Mouse (Mus musculus): ENCODE results near the gene Sp3. TPM values are rescaled to one million over a fixed set of nuclear protein-coding genes. Genes with fewer than 3 reads are reported as not detected.
A peak's percentile ranks its signal among the peaks of the same experiment; 100 is the strongest.

Sp3 gene
- polyA plus RNA-seq, 1 experiment from 2014 or later: 50.8 TPM

DNA sequence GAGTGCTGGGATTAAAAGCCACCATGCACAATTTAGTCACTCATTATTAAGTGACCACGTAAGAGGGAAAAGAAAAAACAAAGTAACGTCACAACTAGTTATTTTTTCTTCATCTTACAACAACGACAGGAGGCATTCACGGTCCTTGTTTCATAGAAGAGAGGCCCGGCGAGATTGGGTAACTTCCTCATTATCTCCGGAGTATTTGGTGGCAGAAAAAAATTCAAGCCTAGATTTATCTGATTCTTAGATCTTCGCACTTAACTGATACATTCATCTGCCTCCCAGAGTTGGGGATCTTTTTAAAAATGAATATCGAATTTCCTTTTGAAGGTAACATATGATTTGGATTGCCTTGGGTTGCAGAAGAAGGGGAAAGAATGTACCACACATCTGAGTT lies 27.2 kb upstream of the Sp3 start:
- Histone ChIP-seq H3K4me2 (ENCODE audit: low read depth, low read length) (no peak overlapping the region), H3K27ac (ENCODE audit: low read length) (no peak overlapping the region), H3K27me3 (ENCODE audit: control insufficient read depth, insufficient read depth, low read length) (no peaks in the 10 kb centered on the region), H3K4me1 (ENCODE audit: control insufficient read depth, insufficient read depth, low read length) (peaks cover 19% of the 10 kb centered on the region), H3K4me3 (replicated peaks; ENCODE audit: low read length) (no peak overlapping the region), H3K9ac (ENCODE audit: low read length) (no peak overlapping the region), H3K9me3 (replicated peaks; ENCODE audit: control insufficient read depth, low read length) (peaks cover 10% of the 10 kb centered on the region), H3K36me3 (ENCODE audit: control insufficient read depth, insufficient read depth, low read length) (no peaks in the 10 kb centered on the region)
- WGBS: 89% methylated on average over 9 of the region's 9 CpGs
- no peak for ATAC-seq (ENCODE audit: insufficient read depth, low FRiP score)

DNA sequence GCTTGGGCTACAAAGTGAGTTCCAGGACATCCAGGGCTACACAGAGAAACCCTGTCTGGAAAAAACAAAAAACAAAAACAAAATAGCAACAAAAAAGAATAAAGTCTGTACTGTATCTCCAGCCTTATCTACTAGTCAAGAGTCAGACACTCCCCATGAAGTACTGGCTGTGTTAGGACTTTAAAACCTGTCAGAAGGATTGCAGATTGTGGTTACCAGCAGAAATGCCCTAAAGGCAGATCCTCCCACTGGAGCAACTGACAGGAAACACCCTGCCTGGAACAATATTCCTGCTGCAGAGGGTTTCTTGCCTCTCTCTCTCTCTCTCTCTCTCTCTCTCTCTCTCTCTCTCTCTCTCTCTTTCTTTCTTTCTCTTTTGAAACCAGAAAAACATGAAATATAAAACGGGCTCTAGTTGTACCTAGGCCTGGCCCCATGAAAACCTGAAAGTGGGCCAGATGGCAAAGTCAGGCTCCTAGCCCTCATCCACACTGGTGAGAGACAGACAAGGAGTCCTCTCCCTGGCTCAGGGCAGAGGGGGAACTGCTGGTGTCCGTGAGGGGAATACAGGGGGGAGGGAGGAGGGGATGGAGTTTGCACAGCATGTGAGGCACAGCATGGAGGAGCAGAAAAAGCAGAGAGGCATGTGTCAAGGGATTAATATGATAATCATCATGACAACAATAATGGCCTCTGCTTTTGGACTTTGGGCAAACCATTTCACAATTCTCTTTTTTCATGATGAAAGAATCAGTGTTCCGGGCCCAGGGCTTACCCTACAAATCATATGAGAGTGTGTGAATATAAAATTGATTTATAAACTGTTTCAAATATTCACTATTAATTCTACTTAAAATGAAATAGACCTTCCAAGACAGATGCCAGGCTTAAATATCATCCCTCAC lies 25.6 kb upstream of the Sp3 start:
- peak overlapping the region; percentile 93 for H3K27ac ChIP-seq (ENCODE audit: low read length)

DNA sequence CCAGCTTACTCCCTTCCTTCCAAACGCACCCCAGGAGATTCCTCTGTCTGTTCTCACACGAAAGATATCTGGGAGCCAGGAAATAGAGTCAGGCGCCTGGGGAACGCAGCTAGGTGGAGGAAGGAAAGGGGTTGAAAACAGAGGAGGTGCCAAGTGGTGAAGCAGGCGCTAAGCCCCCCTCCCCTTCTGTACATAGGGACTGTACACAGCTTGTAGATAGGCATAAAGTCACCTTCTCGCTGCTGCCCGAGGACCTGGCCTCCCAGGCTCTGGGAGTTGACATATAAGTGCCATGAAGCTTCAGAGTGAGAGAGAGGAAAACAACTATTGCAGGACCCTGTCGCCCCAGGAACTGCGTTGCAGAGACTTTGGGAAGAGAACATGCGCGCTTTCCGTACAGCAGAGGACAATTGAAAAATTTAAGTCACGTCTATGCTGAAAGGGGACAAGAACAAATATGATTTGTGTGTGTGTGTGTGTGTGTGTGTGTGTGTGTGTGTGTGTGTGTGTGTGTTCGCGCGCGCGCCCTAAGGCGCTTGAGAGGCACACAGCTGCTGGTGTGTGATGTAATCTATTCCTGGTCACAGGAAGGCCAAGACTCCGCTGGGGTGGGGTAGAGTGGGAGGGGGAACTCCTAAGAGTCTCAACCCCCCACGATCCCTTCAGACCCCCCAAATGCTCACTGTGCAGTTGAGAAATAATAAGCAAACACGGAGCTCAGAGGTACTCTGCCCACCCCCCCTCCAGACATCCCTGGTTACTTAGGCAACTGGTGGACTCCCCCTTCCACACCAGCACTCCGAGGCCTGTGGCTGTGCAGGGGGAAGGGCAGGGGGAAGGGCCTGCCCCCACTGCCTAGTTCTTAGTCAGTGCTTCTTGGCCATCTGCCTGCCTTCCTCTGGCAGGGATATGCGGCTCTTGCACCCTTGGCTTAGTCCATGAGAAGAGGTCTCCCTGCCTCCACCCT lies 23.8 kb upstream of the Sp3 start:
- Histone ChIP-seq H3K4me1 (ENCODE audit: control insufficient read depth, insufficient read depth, low read length) (peaks cover 19% of the 10 kb centered on the region), H3K4me3 (replicated peaks; ENCODE audit: low read length) (peak overlapping the region; percentile 24), H3K27ac (ENCODE audit: low read length) (peak overlapping the region; percentile 93), H3K9me3 (replicated peaks; ENCODE audit: control insufficient read depth, low read length) (0 out of 2 replicates have a peak, but pooled peaks cover 2% of the 10 kb centered on the region), H3K4me2 (ENCODE audit: low read depth, low read length) (peak overlapping the region; percentile 53), H3K27me3 (ENCODE audit: control insufficient read depth, insufficient read depth, low read length) (no peaks in the 10 kb centered on the region), H3K36me3 (ENCODE audit: control insufficient read depth, insufficient read depth, low read length) (no peaks in the 10 kb centered on the region), H3K9ac (ENCODE audit: low read length) (peak overlapping the region; percentile 76)
- peak; percentile 94 for ATAC-seq (ENCODE audit: insufficient read depth, low FRiP score)
- 10% methylated on average over 24 of the region's 24 CpGs for whole genome bisulfite sequencing

More for the DNA sequence above, 25.6 kb upstream of the Sp3 start:
- H3K27me3 ChIP-seq (ENCODE audit: control insufficient read depth, insufficient read depth, low read length): no peaks in the 10 kb centered on the region
- no peak for ATAC-seq (ENCODE audit: insufficient read depth, low FRiP score)
- H3K9me3 ChIP-seq (replicated peaks; ENCODE audit: control insufficient read depth, low read length): peaks cover 6% of the 10 kb centered on the region
- peaks cover 19% of the 10 kb centered on the region for H3K4me1 ChIP-seq (ENCODE audit: control insufficient read depth, insufficient read depth, low read length)
- WGBS: 60% methylated on average over 3 of the region's 3 CpGs
- no peaks in the 10 kb centered on the region for H3K36me3 ChIP-seq (ENCODE audit: control insufficient read depth, insufficient read depth, low read length)
- no peak overlapping the region for H3K4me3 ChIP-seq (replicated peaks; ENCODE audit: low read length)
- H3K4me2 ChIP-seq (ENCODE audit: low read depth, low read length): no peak overlapping the region
- H3K9ac ChIP-seq (ENCODE audit: low read length): peak overlapping the region; percentile 50; the same call in 1 of the 2 replicates

DNA sequence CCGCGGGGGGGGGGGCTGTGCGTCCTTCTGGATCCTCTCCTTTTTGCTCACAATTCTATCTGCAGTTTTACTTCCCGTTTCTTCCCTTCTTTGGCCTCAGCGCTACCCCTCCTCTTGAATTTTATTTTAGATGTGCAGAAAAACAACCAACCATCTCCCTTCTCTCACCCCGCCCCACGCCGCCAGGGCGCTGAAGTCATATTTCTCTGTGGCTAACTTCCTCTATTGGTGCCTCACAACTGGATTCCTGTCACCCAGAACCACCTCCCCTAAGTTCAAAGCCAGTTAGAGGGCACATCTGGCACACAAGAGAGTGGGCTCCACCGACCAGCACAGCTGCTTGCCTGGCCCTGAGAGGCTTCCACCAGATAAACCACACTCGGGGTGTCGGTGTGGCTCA lies 22.8 kb upstream of the Sp3 start:
- 35% methylated on average over 12 of the region's 12 CpGs for WGBS
- ATAC-seq (ENCODE audit: insufficient read depth, low FRiP score): no peak
- no peak overlapping the region for H3K4me3 ChIP-seq (replicated peaks; ENCODE audit: low read length)
- no peak overlapping the region for H3K9ac ChIP-seq (ENCODE audit: low read length)
- H3K4me2 ChIP-seq (ENCODE audit: low read depth, low read length): peak overlapping the region; percentile 53
- H3K4me1 ChIP-seq (ENCODE audit: control insufficient read depth, insufficient read depth, low read length): peaks cover 19% of the 10 kb centered on the region
- no peaks in the 10 kb centered on the region for H3K36me3 ChIP-seq (ENCODE audit: control insufficient read depth, insufficient read depth, low read length)
- H3K9me3 ChIP-seq (replicated peaks; ENCODE audit: control insufficient read depth, low read length): 0 out of 2 replicates have a peak, but pooled peaks cover 2% of the 10 kb centered on the region
- no peaks in the 10 kb centered on the region for H3K27me3 ChIP-seq (ENCODE audit: control insufficient read depth, insufficient read depth, low read length)
- H3K27ac ChIP-seq (ENCODE audit: low read length): peak overlapping the region; percentile 93

DNA sequence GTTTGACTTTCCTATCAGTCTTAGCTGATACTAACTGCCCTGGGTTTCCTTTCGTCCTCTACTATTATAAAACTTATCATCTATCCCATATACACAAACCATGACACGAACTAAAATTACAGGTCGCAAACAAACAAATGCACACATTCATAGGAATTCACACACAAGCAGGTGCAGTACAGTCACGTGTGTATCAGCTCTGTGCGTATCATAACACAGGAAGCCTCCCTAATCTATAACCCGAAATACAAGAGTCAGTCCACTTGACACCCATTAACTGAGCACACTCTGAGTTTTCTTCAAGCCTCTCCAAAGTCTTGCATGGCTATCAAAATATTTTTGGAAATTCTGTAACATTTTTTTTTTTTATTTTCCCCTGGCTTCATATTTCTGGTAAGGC lies 22.2 kb upstream of the Sp3 start:
- H3K4me3 ChIP-seq (replicated peaks; ENCODE audit: low read length): no peak overlapping the region
- H3K4me1 ChIP-seq (ENCODE audit: control insufficient read depth, insufficient read depth, low read length): peaks cover 19% of the 10 kb centered on the region
- WGBS: 79% methylated on average over 6 of the region's 6 CpGs
- no peak for ATAC-seq (ENCODE audit: insufficient read depth, low FRiP score)
- no peak overlapping the region for H3K27ac ChIP-seq (ENCODE audit: low read length)
- 0 out of 2 replicates have a peak, but pooled peaks cover 2% of the 10 kb centered on the region for H3K9me3 ChIP-seq (replicated peaks; ENCODE audit: control insufficient read depth, low read length)
- H3K27me3 ChIP-seq (ENCODE audit: control insufficient read depth, insufficient read depth, low read length): no peaks in the 10 kb centered on the region
- H3K36me3 ChIP-seq (ENCODE audit: control insufficient read depth, insufficient read depth, low read length): no peaks in the 10 kb centered on the region
- H3K9ac ChIP-seq (ENCODE audit: low read length): no peak overlapping the region
- H3K4me2 ChIP-seq (ENCODE audit: low read depth, low read length): no peak overlapping the region

DNA sequence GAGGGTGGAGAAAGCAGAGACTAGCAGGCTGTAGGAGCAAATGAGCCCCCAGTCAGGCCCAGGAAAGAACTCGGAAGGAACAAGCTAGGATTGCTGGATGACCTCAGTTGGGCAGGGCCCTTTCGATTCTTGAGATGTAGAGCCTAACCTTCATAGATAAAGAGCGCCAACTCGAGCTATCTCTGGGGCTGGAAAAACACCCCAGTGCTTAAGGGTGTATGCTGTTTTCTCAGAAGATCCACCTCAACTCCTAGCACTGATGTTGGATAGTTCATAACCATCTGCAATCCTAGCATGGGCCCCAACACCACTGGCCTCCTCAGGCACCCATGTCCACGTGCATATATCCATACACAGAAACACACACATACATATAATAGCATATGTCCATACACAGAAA lies 21.7 kb upstream of the Sp3 start:
- H3K9ac ChIP-seq (ENCODE audit: low read length): no peak overlapping the region
- H3K27ac ChIP-seq (ENCODE audit: low read length): no peak overlapping the region
- H3K27me3 ChIP-seq (ENCODE audit: control insufficient read depth, insufficient read depth, low read length): no peaks in the 10 kb centered on the region
- 84% methylated on average over 5 of the region's 5 CpGs for WGBS
- peaks cover 21% of the 10 kb centered on the region for H3K4me1 ChIP-seq (ENCODE audit: control insufficient read depth, insufficient read depth, low read length)
- H3K4me2 ChIP-seq (ENCODE audit: low read depth, low read length): no peak overlapping the region
- H3K36me3 ChIP-seq (ENCODE audit: control insufficient read depth, insufficient read depth, low read length): no peaks in the 10 kb centered on the region
- no peak for ATAC-seq (ENCODE audit: insufficient read depth, low FRiP score)
- no peak overlapping the region for H3K4me3 ChIP-seq (replicated peaks; ENCODE audit: low read length)
- H3K9me3 ChIP-seq (replicated peaks; ENCODE audit: control insufficient read depth, low read length): 0 out of 2 replicates have a peak, but pooled peaks cover 2% of the 10 kb centered on the region

DNA sequence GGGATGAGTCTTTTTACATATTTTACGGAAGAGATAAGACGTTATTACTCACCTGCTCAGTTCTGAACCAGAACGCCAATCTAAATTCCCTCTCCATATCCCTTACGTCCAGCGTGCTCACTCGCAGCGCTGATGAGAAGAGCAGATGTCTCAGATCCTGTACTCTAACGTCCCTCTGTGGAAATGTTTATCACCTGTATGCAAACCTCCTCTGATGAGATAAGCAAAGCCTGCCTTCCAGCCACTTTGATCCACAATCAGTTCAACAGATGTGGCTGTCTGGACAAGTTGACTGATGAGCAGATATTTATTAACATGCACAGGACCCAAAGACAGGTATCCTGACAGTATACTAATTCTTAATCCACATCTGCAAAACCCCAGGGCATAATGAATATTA lies 19.9 kb upstream of the Sp3 start:
- Histone ChIP-seq H3K36me3 (ENCODE audit: control insufficient read depth, insufficient read depth, low read length) (no peaks in the 10 kb centered on the region), H3K4me2 (ENCODE audit: low read depth, low read length) (no peak overlapping the region), H3K9me3 (replicated peaks; ENCODE audit: control insufficient read depth, low read length) (0 out of 2 replicates have a peak, but pooled peaks cover 2% of the 10 kb centered on the region), H3K4me1 (ENCODE audit: control insufficient read depth, insufficient read depth, low read length) (peaks cover 37% of the 10 kb centered on the region), H3K4me3 (replicated peaks; ENCODE audit: low read length) (no peak overlapping the region), H3K9ac (ENCODE audit: low read length) (no peak overlapping the region), H3K27me3 (ENCODE audit: control insufficient read depth, insufficient read depth, low read length) (no peaks in the 10 kb centered on the region), H3K27ac (ENCODE audit: low read length) (no peak overlapping the region)
- WGBS: 55% methylated on average over 8 of the region's 8 CpGs
- ATAC-seq (ENCODE audit: insufficient read depth, low FRiP score): no peak

DNA sequence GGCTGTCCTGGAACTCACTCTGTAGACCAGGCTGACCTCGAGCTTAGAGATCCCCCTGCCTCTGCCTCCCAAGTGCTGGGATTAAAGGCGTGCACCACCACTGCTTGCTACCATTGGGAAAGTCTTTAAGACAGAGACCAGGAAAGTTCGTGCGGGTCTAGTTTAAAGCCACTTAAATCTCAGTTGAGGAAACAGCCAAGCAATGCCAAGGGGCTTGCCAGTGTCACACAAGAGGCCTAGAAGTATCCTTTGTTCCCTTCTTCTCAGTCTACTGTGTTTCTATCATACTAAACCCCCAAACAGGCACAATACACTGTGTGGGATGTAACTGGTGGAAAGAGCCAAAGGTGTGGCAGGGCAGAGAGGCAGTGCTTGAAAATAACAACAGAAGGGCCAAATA lies 17.3 kb upstream of the Sp3 start:
- ATAC-seq (ENCODE audit: insufficient read depth, low FRiP score): no peak
- Histone ChIP-seq H3K27ac (ENCODE audit: low read length) (0 out of 2 replicates have a peak overlapping the region, but pooled peaks have one; percentile 17), H3K4me2 (ENCODE audit: low read depth, low read length) (no peak overlapping the region), H3K9me3 (replicated peaks; ENCODE audit: control insufficient read depth, low read length) (no peaks in the 10 kb centered on the region), H3K36me3 (ENCODE audit: control insufficient read depth, insufficient read depth, low read length) (no peaks in the 10 kb centered on the region), H3K9ac (ENCODE audit: low read length) (no peak overlapping the region), H3K4me3 (replicated peaks; ENCODE audit: low read length) (no peak overlapping the region), H3K27me3 (ENCODE audit: control insufficient read depth, insufficient read depth, low read length) (no peaks in the 10 kb centered on the region), H3K4me1 (ENCODE audit: control insufficient read depth, insufficient read depth, low read length) (peaks cover 19% of the 10 kb centered on the region)
- WGBS: 94% methylated on average over 4 of the region's 4 CpGs

All from stomach, embryonic 16.5 days (tissue).